Mouse (Mus musculus) embryonic fibroblast, embryonic 13.5 days (primary cell): ENCODE data around the gene Ctbp2. TPM values are rescaled to one million over a fixed set of nuclear protein-coding genes. Genes with fewer than 3 reads are reported as not detected.

ENCODE experiments used
- H3K27ac ChIP-seq: 2 replicates; pipeline ENCODE4 v1.5.1; 2012; ENCODE audit warnings: low read length, control low read depth, inconsistent platforms; ENCODE audit not compliant: insufficient read depth
- H3K4me1 ChIP-seq: 2 replicates; pipeline ENCODE4 v1.6.1; 2011; ENCODE audit warnings: low read length; ENCODE audit not compliant: control insufficient read depth, insufficient read depth
- H3K4me3 ChIP-seq: 2 replicates; pipeline ENCODE4 v1.5.1; 2011; ENCODE audit warnings: mild to moderate bottlenecking, control low read depth, low read length; ENCODE audit not compliant: insufficient read depth
- CTCF ChIP-seq: IDR thresholded peaks from 2 replicates; pipeline ENCODE4 v1.5.1; 2011; ENCODE audit warnings: mild to moderate bottlenecking, control low read depth, low read length, moderate library complexity, borderline replicate concordance; ENCODE audit not compliant: insufficient read depth
- POLR2A ChIP-seq: IDR thresholded peaks from 2 replicates; pipeline ENCODE4 v1.6.1; 2011; ENCODE audit warnings: low read depth, mild to moderate bottlenecking, control low read depth, low read length, moderate library complexity
- polyA plus RNA-seq: library from polyadenylated mRNA; stranded (reverse); fragments of >200 nt; gene quantifications from 2 replicates; pipeline ENCODE4 v1.2.4, GENCODE M21; 2011; ENCODE audit warnings: low read depth; ENCODE audit not compliant: missing spikeins, insufficient read length

The Ctbp2 gene
- polyA plus RNA-seq, 1 experiment: 56.4 TPM

DNA sequence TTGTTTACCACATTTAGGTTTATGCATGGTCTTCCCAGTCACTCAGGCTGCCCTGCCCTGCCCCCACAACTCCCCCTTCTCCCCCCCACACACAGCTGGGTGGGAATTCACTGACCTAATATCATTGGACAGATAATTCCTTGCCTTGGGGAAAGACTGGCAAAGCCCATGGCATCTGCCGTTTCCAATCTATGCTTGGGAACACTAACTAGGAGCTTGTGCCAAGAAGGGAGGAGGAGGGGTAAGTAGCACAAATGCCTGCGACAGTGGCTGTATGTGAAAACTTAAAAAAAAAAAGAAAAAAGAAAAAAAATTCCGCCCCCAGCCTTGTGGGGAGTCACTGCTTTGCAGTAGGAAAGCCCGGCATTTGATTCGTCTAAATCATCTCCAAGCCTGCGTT lies 57.4 kb downstream of the Ctbp2 start:
- no peak for TF ChIP-seq CTCF
- peaks cover 10% of the 10 kb centered on the region for H3K4me1 ChIP-seq
- H3K4me3 ChIP-seq: no peak overlapping the region
- H3K27ac ChIP-seq: no peak overlapping the region

DNA sequence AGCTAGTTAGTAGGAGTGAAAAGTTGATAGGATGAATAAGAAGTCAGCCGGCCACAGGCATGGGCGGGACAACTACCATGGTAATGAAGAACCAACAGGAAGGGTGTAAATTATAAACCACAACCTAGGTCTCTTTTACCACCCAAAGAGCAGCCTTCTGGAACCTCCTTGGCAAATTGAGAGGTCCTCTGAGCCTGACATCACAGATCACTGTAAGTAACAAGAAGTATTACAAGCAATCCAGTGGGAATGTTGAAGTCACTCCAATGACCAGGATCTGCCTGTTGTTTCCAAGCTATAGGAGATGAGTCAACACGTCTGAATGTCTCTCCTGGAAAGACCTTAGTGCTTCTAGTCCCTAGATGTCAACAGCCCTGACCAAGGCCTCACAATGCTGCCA lies 62.1 kb downstream of the Ctbp2 start:
- H3K4me1 ChIP-seq: peaks cover 16% of the 10 kb centered on the region
- no peak overlapping the region for H3K4me3 ChIP-seq
- TF ChIP-seq POLR2A: no peak
- TF ChIP-seq CTCF: no peak
- H3K27ac ChIP-seq: no peak overlapping the region

GRCm38 (mm10) chr7:133060170-133060569 lies 64.0 kb downstream of the Ctbp2 start:
- Histone ChIP-seq H3K27ac (no peak overlapping the region), H3K4me3 (no peak overlapping the region), H3K4me1 (peaks cover 16% of the 10 kb centered on the region)
- TF ChIP-seq POLR2A (no peak), CTCF (no peak)

DNA sequence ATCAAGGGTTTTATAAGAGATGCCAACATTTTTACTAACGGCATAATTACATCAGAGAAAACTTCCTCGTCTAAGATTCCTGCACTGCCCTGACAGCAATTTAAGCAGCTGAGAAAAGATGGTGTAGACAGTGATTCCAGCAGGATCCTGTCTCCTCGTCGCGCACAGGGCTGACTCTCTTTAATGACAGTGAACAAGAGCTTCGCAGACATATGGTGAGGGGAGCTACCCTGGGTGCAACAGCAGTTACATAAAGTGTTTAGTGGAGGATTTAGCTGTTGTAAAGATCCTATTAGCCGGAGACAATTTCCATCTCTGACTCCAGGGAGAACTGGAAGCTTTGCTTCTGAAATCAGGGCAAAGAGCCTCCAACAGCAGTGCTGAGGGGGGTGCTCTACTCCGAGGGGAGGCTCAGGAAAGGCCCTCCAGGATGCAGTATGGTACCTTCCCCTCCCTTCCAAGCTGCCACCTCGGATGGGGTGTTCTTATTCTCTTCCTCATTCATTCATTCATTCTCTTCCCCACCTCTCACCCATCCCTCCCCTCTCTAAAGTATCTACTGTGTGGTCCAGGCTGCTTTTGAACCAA lies 64.5 kb downstream of the Ctbp2 start:
- no peak overlapping the region for H3K27ac ChIP-seq
- H3K4me3 ChIP-seq: no peak overlapping the region
- TF ChIP-seq CTCF (no peak), POLR2A (no peak)
- peaks cover 16% of the 10 kb centered on the region for H3K4me1 ChIP-seq

- peaks cover 16% of the 10 kb centered on the region for H3K4me1 ChIP-seq
- no peak overlapping the region for H3K4me3 ChIP-seq
- TF ChIP-seq POLR2A (no peak), CTCF (no peak)
- H3K27ac ChIP-seq: no peak overlapping the region
These were observed 65.0 kb downstream of the Ctbp2 start for GRCm38 (mm10) chr7:133059150-133059509.

DNA sequence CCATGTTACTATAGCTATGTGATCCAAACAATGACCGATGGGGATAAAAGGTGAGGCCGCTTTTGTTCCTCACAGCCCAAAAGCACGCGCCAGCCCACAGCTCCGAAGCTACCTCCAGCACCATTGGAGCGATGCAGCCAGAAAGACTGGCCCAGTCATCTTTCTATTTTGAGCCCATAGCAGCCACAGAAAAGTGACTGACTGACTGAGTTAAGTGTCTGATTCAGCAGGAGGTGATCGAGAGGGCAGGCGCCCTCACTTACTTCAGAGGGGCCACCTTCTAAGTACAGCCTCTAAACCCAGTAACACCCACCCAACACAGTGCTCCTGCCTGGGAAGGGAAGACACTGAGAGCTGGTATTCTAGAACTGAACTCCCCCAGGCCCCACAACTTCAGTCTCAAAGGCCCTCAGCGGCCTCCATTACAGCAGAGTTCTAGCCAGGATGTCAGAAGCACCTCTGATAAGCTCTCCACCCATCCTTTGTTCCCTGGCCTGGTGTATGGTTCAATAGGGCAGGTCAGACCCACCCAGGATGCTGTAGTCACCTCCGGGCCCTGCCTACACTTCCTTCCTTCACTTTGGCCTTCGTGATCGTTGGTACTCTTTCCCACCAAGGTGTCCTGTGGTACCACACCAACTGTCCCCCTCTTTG lies 65.5 kb downstream of the Ctbp2 start:
- Histone ChIP-seq H3K27ac (no peak overlapping the region), H3K4me3 (no peak overlapping the region)
- no peak for TF ChIP-seq CTCF
- no peak for TF ChIP-seq POLR2A

DNA sequence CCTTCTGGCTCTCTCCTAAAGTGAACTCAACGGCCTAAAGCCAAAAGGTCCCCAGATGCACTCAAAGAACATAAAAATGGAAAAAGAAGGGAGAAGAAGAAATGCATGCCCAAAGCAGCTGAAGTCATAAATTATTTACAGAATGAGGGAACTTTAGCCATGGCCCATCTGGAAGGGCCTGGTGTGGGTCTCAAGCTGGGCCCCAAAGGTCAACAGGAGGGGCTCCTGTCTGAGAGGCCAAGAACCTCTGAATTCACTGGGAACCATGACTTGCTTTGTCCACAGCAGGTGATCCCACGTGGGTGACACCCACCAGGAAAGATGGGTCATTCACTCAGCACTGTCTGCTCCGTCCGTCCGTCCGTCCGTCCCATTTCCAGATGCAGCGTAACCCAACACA lies 67.2 kb downstream of the Ctbp2 start:
- no peak overlapping the region for H3K27ac ChIP-seq
- H3K4me3 ChIP-seq: no peak overlapping the region
- H3K4me1 ChIP-seq: peaks cover 7% of the 10 kb centered on the region
- no peak for TF ChIP-seq POLR2A
- TF ChIP-seq CTCF: no peak

More for the DNA sequence above, 65.5 kb downstream of the Ctbp2 start:
- H3K4me1 ChIP-seq: peaks cover 16% of the 10 kb centered on the region

- Histone ChIP-seq H3K4me3 (no peak overlapping the region), H3K27ac (no peak overlapping the region), H3K4me1 (peaks cover 6% of the 10 kb centered on the region; the same call in 1 of the 2 replicates)
- TF ChIP-seq CTCF: no peak
- no peak for TF ChIP-seq POLR2A
These were observed 69.7 kb downstream of the Ctbp2 start for GRCm38 (mm10) chr7:133054486-133054885.

- TF ChIP-seq CTCF (no peak), POLR2A (no peak)
- Histone ChIP-seq H3K4me3 (no peak overlapping the region), H3K27ac (no peak overlapping the region), H3K4me1 (peaks cover 4% of the 10 kb centered on the region; the same call in 1 of the 2 replicates)
These were observed 70.4 kb downstream of the Ctbp2 start for GRCm38 (mm10) chr7:133053757-133054156.

GRCm38 (mm10) chr7:133052819-133053218 lies 71.3 kb downstream of the Ctbp2 start:
- Histone ChIP-seq H3K27ac (no peak overlapping the region), H3K4me3 (no peak overlapping the region), H3K4me1 (peaks cover 8% of the 10 kb centered on the region; the same call in 1 of the 2 replicates)
- TF ChIP-seq POLR2A: no peak

- H3K4me1 ChIP-seq: peaks cover 8% of the 10 kb centered on the region; the same call in 1 of the 2 replicates
These were observed 73.5 kb downstream of the Ctbp2 start for GRCm38 (mm10) chr7:133050681-133051080.

More at GRCm38 (mm10) chr7:133050681-133051080, 73.5 kb downstream of the Ctbp2 start:
- Histone ChIP-seq H3K4me3 (no peak overlapping the region), H3K27ac (no peak overlapping the region)
- TF ChIP-seq POLR2A (no peak), CTCF (no peak)
